Mouse (Mus musculus) spleen, adult 2 months (tissue): ENCODE data around the gene Best3.

ENCODE experiments used
- CTCF ChIP-seq: fragments of 200-500 bp; IDR thresholded peaks from 2 replicates; pipeline ENCODE4 v1.5.1; 2011; ENCODE audit warnings: mild to moderate bottlenecking, inconsistent platforms; ENCODE audit not compliant: insufficient read depth, insufficient read length, insufficient replicate concordance; ENCODE audit errors: extremely low read depth
- POLR2A ChIP-seq: fragments of 200-500 bp; IDR thresholded peaks from 2 replicates; pipeline ENCODE4 v1.6.1; 2011; ENCODE audit warnings: low read depth, low read length, inconsistent platforms

DNA sequence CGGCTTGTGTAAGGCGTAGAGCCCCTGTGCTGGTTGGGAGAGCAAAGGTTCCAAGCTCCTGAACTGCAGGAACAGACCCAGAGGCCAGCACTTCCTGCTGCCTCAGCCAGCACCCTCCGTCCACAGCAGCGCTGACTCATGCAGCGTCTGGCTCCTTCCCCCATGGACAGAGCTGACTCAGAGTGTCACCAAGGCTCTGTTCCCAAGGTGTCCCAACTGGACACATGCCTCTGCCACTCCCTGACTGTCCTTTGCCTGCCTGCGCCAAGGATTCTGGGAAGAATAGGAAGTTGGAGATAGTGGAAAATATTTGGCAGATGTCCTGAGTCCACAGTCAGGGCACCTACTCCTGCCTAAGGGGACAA is 10.1 kb downstream of the Best3 start:
- TF ChIP-seq CTCF (no peak), POLR2A (no peak)
